Mouse (Mus musculus): ENCODE measurements around the gene Ckm. TPM values are rescaled to one million over a fixed set of nuclear protein-coding genes. Genes with fewer than 3 reads are reported as not detected.
A peak's percentile ranks its signal among the peaks of the same experiment; 100 is the strongest.

Gene Ckm
- polyA plus RNA-seq, 1 experiment from 2014 or later = 139 TPM

DNA sequence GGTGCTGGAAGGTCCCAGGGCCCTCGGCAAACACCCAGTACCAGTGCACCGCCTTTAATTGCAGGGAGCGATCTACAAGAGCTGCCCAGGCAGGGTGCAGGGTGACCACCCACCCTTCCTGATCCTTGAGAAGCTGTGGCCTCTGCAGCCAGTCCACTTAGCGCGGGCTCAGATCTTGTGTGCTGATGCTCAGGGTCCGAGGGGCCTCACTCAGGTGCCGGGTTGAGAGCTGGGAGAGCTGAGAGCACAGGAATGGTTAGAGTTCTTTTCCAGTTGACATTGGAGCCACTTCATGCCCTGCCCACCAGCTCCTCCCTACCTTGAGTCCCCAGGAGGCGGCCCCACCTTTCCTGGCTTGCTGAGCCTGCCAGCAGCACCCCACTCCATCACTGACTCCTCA lies 10.1 kb upstream of the Ckm start:
- peaks cover 6% of the 10 kb centered on the region for H3K4me1 ChIP-seq
- H3K4me3 ChIP-seq = no peak overlapping the region
- whole genome bisulfite sequencing = 88% methylated on average over 8 of the region's 8 CpGs
- H3K36me3 ChIP-seq = peaks cover 62% of the 10 kb centered on the region
- no peaks in the 10 kb centered on the region for H3K9me3 ChIP-seq
- ATAC-seq (ENCODE audit: insufficient number of reproducible peaks, low FRiP score, low TSS enrichment, low read depth) = no peak
- no peak overlapping the region for H3K27ac ChIP-seq
- peaks cover 4% of the 10 kb centered on the region for H3K27me3 ChIP-seq
- H3K4me2 ChIP-seq = no peak overlapping the region
- no peak overlapping the region for H3K9ac ChIP-seq

DNA sequence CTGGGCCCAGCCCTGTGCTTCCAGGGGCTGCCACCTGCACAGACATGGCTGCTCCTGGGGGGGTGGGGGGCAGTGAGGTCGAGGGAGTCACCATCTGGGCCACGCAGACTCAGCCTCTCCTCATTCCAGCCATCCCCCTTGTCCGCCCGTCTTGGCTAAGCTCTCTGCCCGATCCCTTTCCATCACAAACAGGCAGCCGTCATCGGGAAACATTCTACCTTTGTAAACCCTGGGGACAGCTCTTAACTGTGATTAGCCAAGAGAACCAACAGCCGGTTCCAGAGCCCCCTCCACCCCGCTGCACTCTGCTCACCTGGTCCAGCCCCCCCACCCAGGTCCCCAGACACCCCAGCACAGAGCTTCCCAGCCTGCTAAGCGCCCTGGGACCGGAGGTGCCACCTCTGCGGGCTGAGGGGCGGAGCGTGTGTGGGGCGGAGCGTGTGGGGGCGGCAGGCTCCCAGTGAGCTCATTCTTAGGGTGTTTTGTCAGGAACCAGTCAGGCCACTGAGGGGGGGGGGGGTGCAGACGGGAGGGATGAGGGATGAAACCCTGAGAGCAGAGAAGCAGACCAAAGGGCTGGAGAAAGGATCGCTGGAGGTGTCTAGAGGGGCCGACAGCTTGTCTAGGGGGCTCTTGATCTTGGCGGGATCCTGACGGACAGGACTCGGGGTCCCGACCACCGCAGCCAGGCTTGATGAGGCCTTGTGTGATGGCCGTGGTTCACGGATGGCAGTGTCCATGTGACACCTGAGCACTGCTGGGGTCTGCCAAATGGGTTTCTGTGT lies 4.9 kb upstream of the Ckm start:
- Histone ChIP-seq H3K4me2 (peak overlapping the region; percentile 47), H3K27me3 (peaks cover 37% of the 10 kb centered on the region), H3K9ac (peak overlapping the region; percentile 14), H3K36me3 (peaks cover 10% of the 10 kb centered on the region), H3K27ac (no peak overlapping the region; the same call in 1 of the 2 replicates), H3K9me3 (peaks cover 6% of the 10 kb centered on the region; the same call in 1 of the 2 replicates), H3K4me1 (peaks cover 24% of the 10 kb centered on the region), H3K4me3 (peak overlapping the region; percentile 32)
- WGBS = 2% methylated on average over 26 of the region's 27 CpGs
- ATAC-seq (ENCODE audit: insufficient number of reproducible peaks, low FRiP score, low TSS enrichment, low read depth) = no peak

DNA sequence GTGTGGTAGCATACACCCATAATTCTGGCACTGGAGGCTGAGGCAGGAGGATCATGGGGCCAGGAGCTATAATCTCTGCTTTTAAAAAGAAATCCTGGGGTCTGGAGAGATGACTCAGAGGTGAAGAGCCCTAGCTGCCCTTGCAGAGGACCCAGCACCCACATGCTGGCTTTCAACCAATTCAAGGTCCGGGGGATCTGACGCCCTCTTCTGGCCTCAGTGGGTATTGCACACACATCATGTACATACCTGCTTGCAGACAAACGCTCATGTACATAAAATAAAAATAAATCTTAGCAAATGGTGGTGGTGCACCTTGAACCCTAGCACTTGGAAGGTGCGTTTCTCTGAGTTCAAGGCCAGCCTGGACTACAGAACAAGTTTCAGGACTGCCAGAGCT lies 3.6 kb upstream of the Ckm start:
- no peak overlapping the region for H3K9ac ChIP-seq
- no peaks in the 10 kb centered on the region for H3K36me3 ChIP-seq
- no peak for ATAC-seq (ENCODE audit: insufficient number of reproducible peaks, low FRiP score, low TSS enrichment, low read depth)
- peaks cover 6% of the 10 kb centered on the region; the same call in 1 of the 2 replicates for H3K9me3 ChIP-seq
- H3K4me1 ChIP-seq = peaks cover 24% of the 10 kb centered on the region
- H3K27ac ChIP-seq = no peak overlapping the region
- no peak overlapping the region for H3K4me3 ChIP-seq
- 88% methylated on average over 4 of the region's 4 CpGs for WGBS
- peaks cover 46% of the 10 kb centered on the region for H3K27me3 ChIP-seq
- H3K4me2 ChIP-seq = no peak overlapping the region

DNA sequence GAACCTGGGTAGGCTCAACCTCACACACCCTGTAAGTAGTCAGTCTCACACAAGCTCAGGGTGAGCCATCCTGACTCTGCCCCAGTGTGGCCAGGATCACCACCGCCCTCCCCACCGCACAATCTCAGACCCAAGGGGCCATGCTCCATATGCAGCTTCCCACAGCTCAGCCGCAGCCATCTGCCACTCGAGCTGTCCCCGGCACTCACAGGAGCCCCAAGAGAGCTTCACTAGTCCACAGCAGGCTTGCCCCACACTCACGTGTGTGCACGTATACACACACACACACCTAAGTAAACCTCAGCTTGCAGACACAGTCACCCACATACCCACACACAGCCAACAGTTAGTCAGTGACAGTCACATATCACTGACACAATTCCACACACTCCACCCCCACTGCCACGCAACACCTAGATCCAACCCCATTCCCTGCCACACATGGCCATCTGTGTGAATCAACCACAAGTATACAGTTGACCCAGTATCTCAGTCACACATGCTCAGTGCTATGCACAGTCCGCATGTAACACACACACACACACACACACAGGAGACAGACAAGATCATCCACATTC lies 2.0 kb upstream of the Ckm start:
- H3K9me3 ChIP-seq = peaks cover 6% of the 10 kb centered on the region; the same call in 1 of the 2 replicates
- H3K4me2 ChIP-seq = no peak overlapping the region
- no peak overlapping the region for H3K4me3 ChIP-seq
- 85% methylated on average over 9 of the region's 9 CpGs for WGBS
- H3K9ac ChIP-seq = no peak overlapping the region
- ATAC-seq (ENCODE audit: insufficient number of reproducible peaks, low FRiP score, low TSS enrichment, low read depth) = no peak
- H3K4me1 ChIP-seq = peaks cover 24% of the 10 kb centered on the region
- H3K27ac ChIP-seq = no peak overlapping the region
- peaks cover 48% of the 10 kb centered on the region for H3K27me3 ChIP-seq
- no peaks in the 10 kb centered on the region for H3K36me3 ChIP-seq

DNA sequence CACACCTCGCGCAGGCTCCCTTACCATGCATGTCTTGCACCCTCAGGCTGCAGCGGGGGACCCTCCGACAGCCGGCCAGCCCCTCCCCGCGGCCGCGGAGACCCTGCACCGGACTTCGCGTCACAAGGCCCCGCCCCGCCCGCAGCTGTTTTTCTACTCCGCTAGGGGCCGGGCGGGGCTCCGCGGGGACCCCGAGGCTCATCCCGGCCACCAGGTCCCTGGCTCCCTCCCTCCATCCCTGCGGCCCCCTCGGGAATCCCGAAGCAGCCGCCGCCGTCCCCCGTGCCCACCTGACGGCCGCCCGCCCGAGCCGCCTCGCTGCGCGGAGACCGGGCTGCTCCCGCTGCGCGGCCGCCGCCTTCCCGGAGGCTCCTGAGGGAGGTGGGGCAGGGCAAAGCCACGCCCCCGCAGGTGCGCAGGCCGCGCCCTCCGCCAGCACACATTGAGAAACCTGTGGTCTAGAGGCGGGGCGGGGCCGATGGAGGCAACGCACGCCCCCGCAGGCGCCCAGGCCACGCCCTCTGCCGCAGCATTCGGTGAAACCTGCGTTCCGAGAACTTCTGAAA lies 762 bp upstream of the Ckm start, which contains the start of gene Klc3:
TSS of gene Klc3 (minus strand) at position 374 of the 566 bp plus-strand sequence.
- Histone ChIP-seq H3K4me3 (peak within 1 kb of the TSS; percentile 54), H3K9me3 (peaks cover 6% of the 10 kb centered on the region; the same call in 1 of the 2 replicates), H3K36me3 (no peaks in the 10 kb centered on the region), H3K27me3 (peaks cover 48% of the 10 kb centered on the region), H3K4me1 (peaks cover 24% of the 10 kb centered on the region), H3K9ac (peak within 1 kb of the TSS; percentile 48), H3K27ac (no peak within 1 kb of the TSS), H3K4me2 (peak within 1 kb of the TSS; percentile 98)
- ATAC-seq (ENCODE audit: insufficient number of reproducible peaks, low FRiP score, low TSS enrichment, low read depth) = 0 out of 2 replicates have a peak, but pooled peaks have one; percentile 15
- under 1% methylated on average over 55 of the region's 62 CpGs for WGBS

DNA sequence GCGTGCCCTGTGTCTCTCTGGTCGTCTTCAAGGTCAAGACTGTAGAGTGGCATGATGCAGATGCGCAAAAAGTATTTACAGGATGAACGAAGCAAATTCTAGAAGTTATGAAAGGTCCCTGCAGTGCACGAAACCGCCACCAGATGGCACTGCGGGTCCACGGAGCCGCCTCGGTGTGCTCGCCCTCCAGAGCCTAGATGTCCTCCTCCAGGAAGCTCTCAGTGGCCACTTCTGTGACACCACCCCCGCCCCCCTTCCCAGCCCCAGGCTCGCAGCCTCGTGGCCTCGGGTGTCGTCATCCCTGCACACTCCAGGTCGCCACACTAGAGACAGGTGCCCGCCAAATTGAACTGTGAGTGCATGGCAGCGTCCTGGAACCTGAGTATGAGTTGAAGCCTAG lies 841 bp downstream of the Ckm start:
- no peak overlapping the region for H3K4me3 ChIP-seq
- no peaks in the 10 kb centered on the region for H3K36me3 ChIP-seq

DNA sequence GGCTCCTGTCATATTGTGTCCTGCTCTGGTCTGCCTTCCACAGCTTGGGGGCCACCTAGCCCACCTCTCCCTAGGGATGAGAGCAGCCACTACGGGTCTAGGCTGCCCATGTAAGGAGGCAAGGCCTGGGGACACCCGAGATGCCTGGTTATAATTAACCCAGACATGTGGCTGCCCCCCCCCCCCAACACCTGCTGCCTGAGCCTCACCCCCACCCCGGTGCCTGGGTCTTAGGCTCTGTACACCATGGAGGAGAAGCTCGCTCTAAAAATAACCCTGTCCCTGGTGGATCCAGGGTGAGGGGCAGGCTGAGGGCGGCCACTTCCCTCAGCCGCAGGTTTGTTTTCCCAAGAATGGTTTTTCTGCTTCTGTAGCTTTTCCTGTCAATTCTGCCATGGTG lies 5.2 kb downstream of the Ckm start:
- Histone ChIP-seq H3K27ac (peak overlapping the region; percentile 33; the same call in 1 of the 2 replicates), H3K27me3 (peaks cover 11% of the 10 kb centered on the region), H3K4me2 (no peak overlapping the region), H3K9ac (no peak overlapping the region), H3K4me3 (no peak overlapping the region), H3K36me3 (no peaks in the 10 kb centered on the region), H3K4me1 (peaks cover 5% of the 10 kb centered on the region; the same call in 1 of the 2 replicates), H3K9me3 (no peaks in the 10 kb centered on the region)
- ATAC-seq (ENCODE audit: insufficient number of reproducible peaks, low FRiP score, low TSS enrichment, low read depth) = peak; percentile 36; the same call in 1 of the 2 replicates
- 34% methylated on average over 6 of the region's 6 CpGs for WGBS

More for the DNA sequence above, 841 bp downstream of the Ckm start:
- ATAC-seq (ENCODE audit: insufficient number of reproducible peaks, low FRiP score, low TSS enrichment, low read depth) = no peak
- 2% methylated on average over 19 of the region's 19 CpGs for WGBS
- Histone ChIP-seq H3K9me3 (peaks cover 6% of the 10 kb centered on the region; the same call in 1 of the 2 replicates), H3K27me3 (peaks cover 39% of the 10 kb centered on the region), H3K9ac (no peak overlapping the region), H3K4me1 (peaks cover 15% of the 10 kb centered on the region), H3K4me2 (no peak overlapping the region), H3K27ac (no peak overlapping the region)

DNA sequence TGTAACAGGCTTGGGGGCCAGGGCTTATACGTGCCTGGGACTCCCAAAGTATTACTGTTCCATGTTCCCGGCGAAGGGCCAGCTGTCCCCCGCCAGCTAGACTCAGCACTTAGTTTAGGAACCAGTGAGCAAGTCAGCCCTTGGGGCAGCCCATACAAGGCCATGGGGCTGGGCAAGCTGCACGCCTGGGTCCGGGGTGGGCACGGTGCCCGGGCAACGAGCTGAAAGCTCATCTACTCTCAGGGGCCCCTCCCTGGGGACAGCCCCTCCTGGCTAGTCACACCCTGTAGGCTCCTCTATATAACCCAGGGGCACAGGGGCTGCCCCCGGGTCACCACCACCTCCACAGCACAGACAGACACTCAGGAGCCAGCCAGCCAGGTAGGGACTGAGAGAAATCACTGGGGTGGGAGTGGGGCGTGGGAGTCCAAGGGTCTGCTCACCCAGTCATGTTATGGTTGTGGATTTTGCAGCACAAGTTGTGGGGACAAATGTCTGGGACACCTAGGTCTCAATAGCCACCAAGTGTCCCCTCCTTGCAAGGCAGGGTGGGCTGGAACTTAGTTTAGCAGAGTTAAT lies 6.3 kb downstream of the Ckm start:
- WGBS = 76% methylated on average over 11 of the region's 11 CpGs
- peak; percentile 59 for ATAC-seq (ENCODE audit: insufficient number of reproducible peaks, low FRiP score, low TSS enrichment, low read depth)
- Histone ChIP-seq H3K27ac (no peak overlapping the region), H3K27me3 (0 out of 2 replicates have a peak, but pooled peaks cover 4% of the 10 kb centered on the region), H3K9me3 (no peaks in the 10 kb centered on the region), H3K9ac (no peak overlapping the region), H3K4me2 (no peak overlapping the region), H3K4me3 (no peak overlapping the region), H3K36me3 (no peaks in the 10 kb centered on the region), H3K4me1 (0 out of 2 replicates have a peak, but pooled peaks cover 2% of the 10 kb centered on the region)

DNA sequence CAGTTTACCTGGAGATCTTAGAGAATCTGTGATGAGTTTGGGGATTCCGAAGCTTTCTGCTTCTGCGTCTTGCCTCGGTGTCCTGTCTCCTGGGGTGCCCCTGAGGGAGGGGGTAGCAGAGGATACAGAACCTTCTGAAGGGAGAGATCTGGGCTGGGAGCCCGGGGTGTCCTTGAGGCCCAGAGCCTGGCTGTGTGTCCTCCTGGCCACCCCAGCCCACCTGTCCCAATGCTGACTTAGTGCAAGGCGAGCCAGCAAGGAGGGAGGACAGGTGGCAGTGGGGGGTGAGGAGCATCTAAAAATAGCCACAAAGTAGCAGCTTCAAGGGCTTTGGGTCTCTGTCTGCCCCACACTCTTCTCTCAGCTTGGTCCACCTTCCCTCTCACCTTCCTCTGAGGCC lies 7.2 kb downstream of the Ckm start:
- Histone ChIP-seq H3K27me3 (0 out of 2 replicates have a peak, but pooled peaks cover 5% of the 10 kb centered on the region), H3K27ac (no peak overlapping the region), H3K4me1 (0 out of 2 replicates have a peak, but pooled peaks cover 2% of the 10 kb centered on the region), H3K4me2 (no peak overlapping the region), H3K9me3 (no peaks in the 10 kb centered on the region), H3K9ac (no peak overlapping the region), H3K36me3 (no peaks in the 10 kb centered on the region), H3K4me3 (no peak overlapping the region)
- WGBS = 76% methylated on average over 5 of the region's 5 CpGs
- ATAC-seq (ENCODE audit: insufficient number of reproducible peaks, low FRiP score, low TSS enrichment, low read depth) = no peak

DNA sequence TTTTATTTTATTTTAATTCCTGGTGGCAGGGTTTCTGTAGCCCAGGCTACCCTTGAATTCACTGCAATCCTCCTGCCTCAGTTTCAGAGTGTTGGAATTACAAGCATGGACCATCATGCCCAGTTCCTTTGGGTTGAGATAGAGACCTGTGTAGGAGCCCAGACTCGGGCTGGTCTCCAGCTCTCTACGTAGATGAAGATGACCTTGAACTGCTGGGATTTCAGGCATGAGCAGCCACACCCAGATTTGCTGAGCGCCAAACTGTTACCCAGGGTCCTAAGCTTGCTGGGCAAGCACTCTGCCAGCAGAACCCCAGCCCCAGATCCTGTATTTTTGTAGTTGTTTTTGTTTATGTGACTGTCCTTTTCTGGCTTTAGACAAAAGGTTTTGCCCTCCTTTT lies 8.9 kb downstream of the Ckm start:
- no peak for ATAC-seq (ENCODE audit: insufficient number of reproducible peaks, low FRiP score, low TSS enrichment, low read depth)
- Histone ChIP-seq H3K27me3 (peaks cover 22% of the 10 kb centered on the region), H3K27ac (no peak overlapping the region), H3K4me2 (no peak overlapping the region), H3K9ac (no peak overlapping the region), H3K4me3 (no peak overlapping the region), H3K36me3 (no peaks in the 10 kb centered on the region), H3K9me3 (no peaks in the 10 kb centered on the region), H3K4me1 (0 out of 2 replicates have a peak, but pooled peaks cover 2% of the 10 kb centered on the region)
- WGBS = 87% methylated on average over 3 of the region's 3 CpGs

DNA sequence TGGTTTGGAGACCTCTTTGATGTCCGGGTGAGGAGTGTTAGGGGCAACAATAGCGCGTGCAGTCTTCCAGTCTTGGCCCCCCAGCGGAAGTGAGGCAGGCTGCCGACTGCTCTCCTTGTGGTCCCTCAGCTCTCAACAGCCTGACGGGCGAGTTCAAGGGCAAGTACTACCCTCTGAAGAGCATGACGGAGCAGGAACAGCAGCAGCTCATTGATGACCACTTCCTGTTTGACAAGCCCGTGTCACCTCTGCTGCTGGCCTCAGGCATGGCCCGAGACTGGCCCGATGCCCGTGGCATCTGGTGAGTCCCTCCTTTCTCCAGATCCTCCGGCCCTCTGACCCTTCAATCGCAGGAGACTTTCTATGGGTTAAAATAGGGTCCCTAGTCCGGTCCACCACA lies 12.0 kb downstream of the Ckm start:
- no peak overlapping the region for H3K4me2 ChIP-seq
- 71% methylated on average over 15 of the region's 15 CpGs for WGBS
- peaks cover 50% of the 10 kb centered on the region for H3K27me3 ChIP-seq
- no peak overlapping the region for H3K27ac ChIP-seq
- H3K9ac ChIP-seq = no peak overlapping the region
- H3K4me3 ChIP-seq = no peak overlapping the region
- no peaks in the 10 kb centered on the region for H3K9me3 ChIP-seq
- H3K36me3 ChIP-seq = no peaks in the 10 kb centered on the region
- peaks cover 12% of the 10 kb centered on the region for H3K4me1 ChIP-seq
- ATAC-seq (ENCODE audit: insufficient number of reproducible peaks, low FRiP score, low TSS enrichment, low read depth) = no peak
